Mouse (Mus musculus) cerebral cortex, adult 2 months (tissue): ENCODE measurements around the gene Ehbp1l1.

Experiments used
- WGBS: fragments of 180-500 bp; shearing (Covaris S2); methylation state at CpG from one replicate; pipeline ENCODE4 v1.1.7; 2018; 5-methylcytosine and 5-hydroxymethylcytosine counted together

The Ehbp1l1 gene

GRCm38 (mm10) chr19:5710068-5710467 is 16.0 kb downstream of the Ehbp1l1 start:
- WGBS = 89% methylated on average over 6 of the region's 6 CpGs

- WGBS = 37% methylated on average over 10 of the region's 10 CpGs
Observed at GRCm38 (mm10) chr19:5704801-5705571, 21.1 kb downstream of the Ehbp1l1 start.

DNA sequence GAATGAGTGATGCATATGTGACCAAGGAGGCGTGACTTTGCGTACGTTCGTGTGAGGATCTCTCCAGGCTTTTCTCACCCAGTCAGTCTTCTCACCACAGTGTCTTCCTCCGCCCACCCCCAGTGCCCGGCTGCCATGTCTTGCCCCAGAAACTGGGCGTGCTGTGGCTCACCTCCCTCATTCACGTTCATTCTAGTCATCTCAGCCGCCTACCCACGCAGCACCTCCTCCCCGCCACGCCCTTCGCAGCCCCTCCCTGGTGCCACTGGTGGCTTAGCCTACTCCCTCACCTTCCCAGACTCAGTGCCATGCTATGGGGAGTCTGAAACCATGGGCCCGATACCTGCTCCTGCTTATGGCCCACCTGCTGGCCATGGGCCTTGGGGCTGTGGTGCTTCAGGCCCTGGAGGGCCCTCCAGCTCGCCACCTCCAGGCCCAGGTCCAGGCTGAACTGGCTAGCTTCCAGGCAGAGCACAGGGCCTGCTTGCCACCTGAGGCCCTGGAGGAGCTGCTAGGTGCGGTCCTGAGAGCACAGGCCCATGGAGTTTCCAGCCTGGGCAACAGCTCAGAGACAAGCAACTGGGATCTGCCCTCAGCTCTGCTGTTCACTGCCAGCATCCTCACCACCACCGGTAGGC is 21.8 kb downstream of the Ehbp1l1 start, which contains the start of gene Kcnk7:
Gene Kcnk7 (plus strand): TSS at position 205 of the 638 bp plus-strand sequence.
- 56% methylated on average over 17 of the region's 17 CpGs for WGBS

GRCm38 (mm10) chr19:5695849-5696462 is 30.2 kb downstream of the Ehbp1l1 start:
- WGBS = 63% methylated on average over 41 of the region's 41 CpGs

DNA sequence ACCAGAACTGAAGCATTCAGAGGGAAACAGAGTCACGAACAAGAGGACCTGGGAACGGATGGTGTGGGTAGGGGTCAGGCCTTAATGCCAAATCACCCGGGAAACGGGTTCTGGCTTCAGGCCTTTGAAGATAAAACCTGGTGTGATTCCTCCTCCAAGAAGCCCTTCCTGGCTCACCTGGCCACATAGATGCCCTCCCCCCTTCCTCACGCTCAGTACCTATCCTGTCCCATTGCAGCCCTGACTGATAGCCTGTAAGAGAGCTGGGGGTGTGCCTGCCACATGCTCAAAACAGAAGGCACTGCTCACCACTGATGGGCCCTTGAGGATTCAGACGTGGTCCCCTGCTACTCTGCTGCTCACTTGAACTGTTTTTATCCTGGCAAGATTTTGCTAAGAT is 32.3 kb downstream of the Ehbp1l1 start:
- WGBS = 80% methylated on average over 6 of the region's 6 CpGs

DNA sequence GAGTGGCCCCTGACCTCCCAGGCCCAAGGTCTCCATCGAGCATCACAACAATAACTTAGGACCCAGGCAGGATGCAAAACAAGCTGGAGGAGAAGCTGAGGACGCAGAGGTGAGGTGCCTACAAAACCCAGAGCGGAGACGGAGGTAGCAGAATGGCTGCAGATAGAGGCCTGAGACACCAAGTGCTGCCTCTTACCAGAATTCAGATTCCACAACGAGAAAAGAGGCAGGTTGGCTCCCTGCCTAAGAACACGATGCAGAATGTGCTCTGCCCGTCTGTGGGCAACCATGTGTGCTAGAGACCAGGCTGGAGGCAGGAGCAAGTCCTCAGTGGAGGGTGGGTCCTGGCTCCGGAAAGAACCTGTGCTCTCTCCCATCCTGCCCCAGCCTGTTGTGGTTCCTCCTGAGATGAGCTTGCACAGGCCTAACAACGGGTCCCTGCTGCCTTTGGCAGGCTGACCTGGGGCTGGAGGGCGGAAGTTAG is 33.2 kb downstream of the Ehbp1l1 start:
- 37% methylated on average over 10 of the region's 10 CpGs for WGBS

- 43% methylated on average over 10 of the region's 10 CpGs for WGBS
Observed at GRCm38 (mm10) chr19:5692086-5692912, 33.8 kb downstream of the Ehbp1l1 start.

GRCm38 (mm10) chr19:5691601-5692000 is 34.5 kb downstream of the Ehbp1l1 start:
- 53% methylated on average over 5 of the region's 5 CpGs for WGBS

DNA sequence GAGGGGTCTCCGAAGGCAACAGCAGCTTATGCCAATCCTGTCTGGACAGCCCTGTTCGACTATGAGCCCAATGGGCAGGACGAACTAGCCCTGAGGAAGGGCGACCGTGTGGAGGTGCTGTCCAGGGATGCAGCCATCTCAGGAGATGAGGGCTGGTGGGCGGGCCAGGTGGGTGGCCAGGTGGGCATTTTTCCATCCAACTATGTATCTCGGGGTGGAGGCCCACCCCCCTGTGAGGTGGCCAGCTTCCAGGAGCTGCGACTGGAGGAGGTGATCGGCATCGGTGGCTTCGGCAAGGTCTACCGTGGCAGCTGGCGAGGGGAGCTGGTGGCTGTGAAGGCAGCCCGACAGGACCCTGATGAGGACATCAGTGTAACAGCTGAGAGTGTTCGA is 35.8 kb downstream of the Ehbp1l1 start:
- 42% methylated on average over 15 of the region's 15 CpGs for WGBS

DNA sequence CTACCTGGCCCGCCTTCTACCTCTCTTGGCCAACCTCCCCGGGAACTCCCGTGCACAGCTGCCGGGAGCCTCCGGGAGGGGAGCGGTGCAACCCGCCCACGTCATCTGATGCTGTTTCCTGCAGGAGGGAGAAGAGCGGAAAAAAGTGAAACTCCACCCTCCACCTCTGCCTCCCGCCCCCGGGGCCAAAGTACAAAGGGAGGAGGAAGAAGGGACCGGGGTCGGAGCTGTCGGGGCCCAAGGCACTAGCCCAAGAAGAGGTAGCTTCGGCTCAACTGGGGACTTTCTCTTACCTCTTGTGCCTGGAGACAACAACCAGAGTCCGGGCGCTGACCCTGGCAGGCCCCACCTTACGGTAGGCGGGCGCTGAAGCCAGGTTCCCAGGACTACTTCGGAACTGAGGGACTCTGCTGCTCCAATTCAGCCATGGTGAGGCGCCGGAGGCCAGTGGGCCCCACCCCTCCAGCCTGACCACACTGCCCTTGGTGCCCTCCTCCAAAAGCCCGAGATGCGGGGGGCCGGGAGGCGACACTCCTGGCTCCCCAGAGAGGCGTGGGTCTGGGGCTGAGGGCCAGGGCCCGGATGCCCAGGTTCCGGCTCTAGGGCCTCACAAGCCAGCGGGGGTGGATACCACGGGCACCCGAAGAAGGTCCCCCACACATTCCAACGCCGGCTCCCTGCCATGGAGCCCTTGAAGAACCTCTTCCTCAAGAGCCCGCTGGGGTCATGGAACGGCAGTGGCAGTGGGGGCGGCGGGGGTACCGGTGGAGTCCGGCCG is 36.4 kb downstream of the Ehbp1l1 start:
- 5% methylated on average over 42 of the region's 42 CpGs for WGBS

GRCm38 (mm10) chr19:5689088-5689428 is 37.1 kb downstream of the Ehbp1l1 start:
- 1% methylated on average over 7 of the region's 7 CpGs for WGBS

GRCm38 (mm10) chr19:5688200-5689087 is 37.7 kb downstream of the Ehbp1l1 start, which contains the start of the genes Map3k11 and Pcnx3:
TSS of gene Map3k11 (plus strand) at chr19:5688742.
TSS of gene Pcnx3 (minus strand) at chr19:5688908.
- under 1% methylated on average over 69 of the region's 69 CpGs for WGBS

- WGBS = 20% methylated on average over 9 of the region's 9 CpGs
Observed at GRCm38 (mm10) chr19:5687738-5688137, 38.4 kb downstream of the Ehbp1l1 start.

DNA sequence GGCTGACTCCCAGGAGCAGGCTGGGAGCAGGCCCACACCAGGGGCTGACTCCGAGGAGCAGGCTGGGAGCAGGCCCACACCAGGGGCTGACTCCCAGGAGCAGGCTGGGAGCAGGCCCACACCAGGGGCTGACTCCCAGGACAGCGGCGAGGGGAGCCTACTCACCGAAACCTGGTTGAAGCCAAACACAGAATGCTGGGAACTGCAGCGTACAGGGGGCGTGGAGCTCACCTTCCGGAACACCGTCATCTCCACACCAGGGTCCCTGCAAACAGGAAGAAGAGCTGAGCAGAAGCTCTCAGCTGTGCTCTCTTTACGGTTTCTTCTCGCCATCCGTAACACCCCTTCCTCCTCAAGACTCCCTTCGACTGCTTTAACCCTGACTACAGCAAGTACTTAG is 39.2 kb downstream of the Ehbp1l1 start:
- WGBS = 89% methylated on average over 12 of the region's 12 CpGs

DNA sequence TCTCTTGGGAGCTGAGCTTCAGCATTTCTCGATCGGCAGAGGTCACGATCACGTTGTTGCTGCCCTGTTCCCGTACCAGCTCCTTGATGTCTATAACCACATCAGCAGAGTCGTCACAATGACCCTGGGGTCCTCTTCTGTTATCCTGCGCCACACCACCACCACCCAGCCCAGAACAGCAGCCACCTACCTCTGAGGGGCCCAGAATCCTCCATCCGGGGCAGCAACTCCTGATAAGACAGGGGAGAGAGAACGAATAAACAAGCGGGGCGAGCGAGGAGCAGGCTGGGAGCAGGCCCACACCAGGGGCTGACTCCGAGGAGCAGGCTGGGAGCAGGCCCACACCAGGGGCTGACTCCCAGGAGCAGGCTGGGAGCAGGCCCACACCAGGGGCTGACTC is 39.7 kb downstream of the Ehbp1l1 start:
- WGBS = 93% methylated on average over 13 of the region's 13 CpGs

- WGBS = 94% methylated on average over 11 of the region's 11 CpGs
Observed at GRCm38 (mm10) chr19:5685861-5686260, 40.3 kb downstream of the Ehbp1l1 start.

DNA sequence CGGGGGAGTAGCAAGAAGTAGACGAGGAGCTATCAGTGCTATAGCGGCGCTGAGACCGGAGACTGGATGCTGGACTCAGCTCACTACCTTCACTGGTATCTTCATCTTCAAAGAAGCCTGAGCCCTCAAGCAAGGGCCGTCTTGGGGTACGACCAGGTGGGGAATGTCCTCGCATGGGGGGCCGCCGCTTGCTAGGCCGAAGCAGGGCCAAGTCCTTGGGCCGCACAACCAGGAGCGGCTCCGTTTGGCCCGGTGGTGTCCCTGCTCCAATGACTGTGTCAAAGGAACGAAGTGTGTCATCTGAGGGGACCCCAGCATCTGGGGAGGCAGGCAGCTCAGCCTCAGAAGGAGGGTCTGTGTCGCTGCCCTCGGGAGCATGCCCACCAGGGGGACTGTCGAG is 40.7 kb downstream of the Ehbp1l1 start:
- 94% methylated on average over 19 of the region's 19 CpGs for WGBS

- 90% methylated on average over 13 of the region's 13 CpGs for WGBS
Observed at GRCm38 (mm10) chr19:5684985-5685384, 41.1 kb downstream of the Ehbp1l1 start.

DNA sequence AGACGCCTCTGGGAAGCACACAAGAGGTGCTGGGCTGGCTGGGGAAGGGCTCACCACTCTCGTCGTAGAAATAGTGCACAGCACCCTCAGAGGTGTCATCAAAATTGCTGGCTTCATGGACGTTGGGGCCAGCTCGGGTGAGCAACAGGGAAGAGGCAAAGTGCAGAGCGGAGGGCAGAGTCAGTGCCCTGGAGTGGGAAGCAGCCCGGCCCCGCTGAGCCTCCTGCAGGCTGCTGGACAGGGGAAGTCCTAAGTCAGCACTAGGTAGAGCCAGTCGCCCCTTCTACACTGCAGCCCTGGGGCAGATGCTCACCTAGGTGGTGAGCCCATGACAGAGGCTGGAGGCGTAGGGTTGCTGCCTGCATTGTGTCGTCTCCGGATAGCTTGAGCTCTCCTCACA is 41.9 kb downstream of the Ehbp1l1 start:
- WGBS = 94% methylated on average over 12 of the region's 12 CpGs

- 78% methylated on average over 4 of the region's 4 CpGs for WGBS
Observed at GRCm38 (mm10) chr19:5680432-5680831, 45.7 kb downstream of the Ehbp1l1 start.
